Mouse (Mus musculus): ENCODE data around the gene Fam53b.

Gene Fam53b

GRCm38 (mm10) chr7:132742912-132743311 lies 70.8 kb downstream of the Fam53b start:
- DNase-seq (ENCODE audit: inconsistent age in 2 of 2, low spot score in 1 of 2), result no peak

- DNase-seq (ENCODE audit: inconsistent age in 2 of 2, low spot score in 1 of 2), result no peak
These were observed 73.9 kb downstream of the Fam53b start for GRCm38 (mm10) chr7:132739829-132740228.

- DNase-seq (ENCODE audit: inconsistent age in 2 of 2, low spot score in 1 of 2), result no peak
These were observed 74.8 kb downstream of the Fam53b start for GRCm38 (mm10) chr7:132738844-132739243.

GRCm38 (mm10) chr7:132736099-132736862 lies 77.4 kb downstream of the Fam53b start:
- peak; percentile 83 to 87 for DNase-seq (ENCODE audit: inconsistent age in 2 of 2, low spot score in 1 of 2)

- DNase-seq (ENCODE audit: inconsistent age in 2 of 2, low spot score in 1 of 2), result peak; percentile 65 to 80
These were observed 78.5 kb downstream of the Fam53b start for GRCm38 (mm10) chr7:132735145-132735544.

- DNase-seq (ENCODE audit: inconsistent age in 2 of 2, low spot score in 1 of 2), result no peak
These were observed 79.5 kb downstream of the Fam53b start for GRCm38 (mm10) chr7:132734222-132734621.

- peak; percentile 72 to 85 for DNase-seq (ENCODE audit: inconsistent age in 2 of 2, low spot score in 1 of 2)
These were observed 80.2 kb downstream of the Fam53b start for GRCm38 (mm10) chr7:132733521-132733920.

- DNase-seq (ENCODE audit: inconsistent age in 2 of 2, low spot score in 1 of 2), result peak in 1 of 2 experiments; percentile 66
These were observed 81.4 kb downstream of the Fam53b start for GRCm38 (mm10) chr7:132732136-132732789.

- no peak for DNase-seq (ENCODE audit: inconsistent age in 2 of 2, low spot score in 1 of 2)
These were observed 82.1 kb downstream of the Fam53b start for GRCm38 (mm10) chr7:132731558-132731957.

GRCm38 (mm10) chr7:132730510-132730909 lies 83.2 kb downstream of the Fam53b start:
- DNase-seq (ENCODE audit: inconsistent age in 2 of 2, low spot score in 1 of 2), result no peak

- DNase-seq (ENCODE audit: inconsistent age in 2 of 2, low spot score in 1 of 2), result peak in 1 of 2 experiments; percentile 45
These were observed 84.4 kb downstream of the Fam53b start for GRCm38 (mm10) chr7:132729093-132729831.

GRCm38 (mm10) chr7:132726106-132726861 lies 87.4 kb downstream of the Fam53b start:
- peak in 1 of 2 experiments; percentile 58 for DNase-seq (ENCODE audit: inconsistent age in 2 of 2, low spot score in 1 of 2)

GRCm38 (mm10) chr7:132724501-132725062 lies 89.1 kb downstream of the Fam53b start:
- peak in 1 of 2 experiments; percentile 52 for DNase-seq (ENCODE audit: inconsistent age in 2 of 2, low spot score in 1 of 2)

GRCm38 (mm10) chr7:132723906-132724305 lies 89.8 kb downstream of the Fam53b start:
- DNase-seq (ENCODE audit: inconsistent age in 2 of 2, low spot score in 1 of 2), result peak; percentile 59 to 84

GRCm38 (mm10) chr7:132722401-132723370 lies 91.0 kb downstream of the Fam53b start:
- DNase-seq (ENCODE audit: inconsistent age in 2 of 2, low spot score in 1 of 2), result no peak

- no peak for DNase-seq (ENCODE audit: inconsistent age in 2 of 2, low spot score in 1 of 2)
These were observed 93.1 kb downstream of the Fam53b start for GRCm38 (mm10) chr7:132720562-132720961.

- DNase-seq (ENCODE audit: inconsistent age in 2 of 2, low spot score in 1 of 2), result peak; percentile 66 to 80
These were observed 94.1 kb downstream of the Fam53b start for GRCm38 (mm10) chr7:132719570-132719969.

GRCm38 (mm10) chr7:132715259-132715658 lies 98.4 kb downstream of the Fam53b start:
- DNase-seq (ENCODE audit: inconsistent age in 2 of 2, low spot score in 1 of 2), result peak in 1 of 2 experiments; percentile 33

GRCm38 (mm10) chr7:132714236-132714923 lies 99.3 kb downstream of the Fam53b start:
- peak; percentile 46 to 79 for DNase-seq (ENCODE audit: inconsistent age in 2 of 2, low spot score in 1 of 2)
